Mouse (Mus musculus) megakaryocyte progenitor cell, adult 5-6 weeks (primary cell): ENCODE measurements at regions not wholly inside any gene's neighbourhood (a gene's known extent, or its start where the extent isn't known, plus 50 kb on each side); places are given as distances from the start of the nearest gene placed in this dataset.

ENCODE experiments used
- ATAC-seq: replicated peaks from 2 replicates; pipeline ENCODE4 v1.8.0; 2016; ENCODE audit warnings: mild to moderate bottlenecking, moderate TSS enrichment, inconsistent platforms; ENCODE audit not compliant: poor library complexity

GRCm38 (mm10) chrX:143462632-143463031 lies 55.8 kb upstream of the Pak3 start:
- no peak for ATAC-seq

- ATAC-seq, result peak; percentile 73
These were observed 54.7 kb upstream of the Chrdl1 start for GRCm38 (mm10) chrX:143448636-143449346.

- ATAC-seq, result peak; percentile 77
These were observed 50.5 kb upstream of the Chrdl1 start for GRCm38 (mm10) chrX:143444581-143444980.
